Mouse (Mus musculus) hindbrain, embryonic 14.5 days (tissue): ENCODE results near the gene Cstb. TPM values are rescaled to one million over a fixed set of nuclear protein-coding genes. Genes with fewer than 3 reads are reported as not detected.

Source experiments
- ATAC-seq: fragments of 200-750 bp; cut with Nextera tagmentation; 2 replicates; pipeline ENCODE4 v1.8.0; 2017; ENCODE audit warnings: moderate number of reproducible peaks, mild to moderate bottlenecking, moderate TSS enrichment, moderate library complexity; ENCODE audit not compliant: low FRiP score
- DNase-seq: peaks from one replicate; pipeline ENCODE4 v3.0.0-alpha.2; 2015; ENCODE audit warnings: low spot score
- H3K27ac ChIP-seq: fragments of 300-500 bp; sonication (generic); 2 replicates; pipeline ENCODE4 v1.5.1; 2014; ENCODE audit warnings: mild to moderate bottlenecking, moderate library complexity
- H3K27me3 ChIP-seq: fragments of 300-500 bp; sonication (generic); 2 replicates; pipeline ENCODE4 v1.6.1; 2014; ENCODE audit warnings: mild to moderate bottlenecking, low read length, mixed read lengths; ENCODE audit not compliant: control insufficient read depth, insufficient read depth
- H3K36me3 ChIP-seq: fragments of 300-500 bp; sonication (generic); replicated peaks from 2 replicates; pipeline ENCODE4 v1.6.1; 2014; ENCODE audit not compliant: control insufficient read depth, insufficient read depth
- H3K4me1 ChIP-seq: fragments of 300-500 bp; sonication (generic); replicated peaks from 2 replicates; pipeline ENCODE4 v1.6.1; 2014; ENCODE audit warnings: antibody characterized with exemption, low read length, mixed read lengths; ENCODE audit not compliant: control insufficient read depth, insufficient read depth
- H3K4me2 ChIP-seq: fragments of 300-500 bp; sonication (generic); replicated peaks from 2 replicates; pipeline ENCODE4 v1.6.1; 2014; ENCODE audit warnings: mild to moderate bottlenecking, moderate library complexity
- H3K4me3 ChIP-seq: fragments of 300-500 bp; sonication (generic); replicated peaks from 2 replicates; pipeline ENCODE4 v1.5.1; 2014; ENCODE audit warnings: mild to moderate bottlenecking, low read length
- H3K9ac ChIP-seq: fragments of 300-500 bp; sonication (generic); 2 replicates; pipeline ENCODE4 v1.6.1; 2014
- H3K9me3 ChIP-seq: fragments of 300-500 bp; sonication (generic); 2 replicates; pipeline ENCODE4 v1.6.1; 2016; ENCODE audit warnings: low read length; ENCODE audit not compliant: control insufficient read depth
- WGBS: fragments of 180-500 bp; shearing (Covaris S2); extraction: QIAGEN DNeasy Blood & Tissue Kit; methylation state at CpG from one replicate; pipeline ENCODE4 v1.1.7; 2014; 5-methylcytosine and 5-hydroxymethylcytosine counted together
- polyA plus RNA-seq: library from polyadenylated mRNA; unstranded; fragments of >200 nt; fragmentation: Nextera tagmentation; extraction: Ambion mirVana; gene quantifications from 2 replicates; pipeline ENCODE4 v1.2.1, GENCODE M21; 2014

Cstb gene
- polyA plus RNA-seq, 1 experiment from 2014 or later, result 119 TPM

DNA sequence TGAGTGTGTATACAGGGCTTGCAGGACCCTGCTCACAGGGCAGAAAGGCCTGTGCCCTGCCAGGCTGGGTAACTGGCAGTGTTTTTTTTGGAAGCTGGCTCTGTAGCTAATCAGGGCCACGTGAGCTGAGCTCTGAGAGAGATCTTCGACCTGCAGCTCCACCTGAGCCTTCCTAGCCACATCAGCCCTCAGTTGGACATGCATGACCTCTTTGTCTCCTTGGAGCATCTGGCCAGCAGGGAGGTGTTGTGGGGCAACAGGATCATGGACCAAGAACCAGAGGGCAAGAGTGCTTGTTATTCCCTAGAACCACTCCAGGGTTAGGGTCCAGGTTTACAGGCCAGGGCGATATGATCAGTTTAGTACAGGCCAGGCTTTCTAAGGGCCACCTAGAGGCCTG lies 21.9 kb downstream of the Cstb start:
- Histone ChIP-seq H3K4me1 (peaks cover 2% of the 10 kb centered on the region; the same call in 1 of the 2 replicates), H3K9ac (no peak overlapping the region), H3K4me3 (no peak overlapping the region), H3K4me2 (no peak overlapping the region), H3K27me3 (no peaks in the 10 kb centered on the region), H3K9me3 (no peaks in the 10 kb centered on the region), H3K36me3 (peaks cover 67% of the 10 kb centered on the region), H3K27ac (no peak overlapping the region)
- DNase-seq (no peak), ATAC-seq (no peak)
- 88% methylated on average over 3 of the region's 3 CpGs for WGBS

- Histone ChIP-seq H3K27me3 (no peaks in the 10 kb centered on the region), H3K4me1 (peaks cover 4% of the 10 kb centered on the region; the same call in 1 of the 2 replicates), H3K9me3 (no peaks in the 10 kb centered on the region), H3K9ac (no peak overlapping the region), H3K4me3 (no peak overlapping the region), H3K27ac (no peak overlapping the region), H3K36me3 (peaks cover 43% of the 10 kb centered on the region), H3K4me2 (no peak overlapping the region)
- 91% methylated on average over 5 of the region's 5 CpGs for WGBS
- no peak for ATAC-seq
- DNase-seq, result no peak
Observed at GRCm38 (mm10) chr10:78450761-78451160, 25.3 kb downstream of the Cstb start.

DNA sequence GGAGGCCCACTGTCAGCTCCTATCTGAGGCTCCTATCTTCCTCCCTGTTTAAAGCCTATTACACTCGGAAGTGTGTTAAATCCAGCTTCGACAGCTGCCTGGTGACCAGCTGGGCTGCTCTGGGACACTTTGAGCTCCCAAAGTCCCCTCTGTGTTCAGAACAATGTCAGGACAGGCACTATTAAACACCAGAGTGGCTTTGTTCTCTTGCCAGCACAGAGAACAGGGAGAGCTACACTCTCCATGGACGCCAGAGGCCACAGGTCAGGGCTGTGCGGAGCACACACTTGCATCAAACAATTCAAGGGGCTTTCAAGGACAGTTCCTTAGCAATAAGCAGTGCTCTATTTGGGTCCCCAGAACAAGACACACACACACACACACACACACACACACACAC lies 27.2 kb downstream of the Cstb start:
- no peak overlapping the region for H3K9ac ChIP-seq
- ATAC-seq (no peak), DNase-seq (no peak)
- H3K4me1 ChIP-seq, result peaks cover 12% of the 10 kb centered on the region; the same call in 1 of the 2 replicates
- no peak overlapping the region; the same call in 1 of the 2 replicates for H3K27ac ChIP-seq
- 13% methylated on average over 4 of the region's 4 CpGs for WGBS
- no peak overlapping the region for H3K4me2 ChIP-seq
- H3K27me3 ChIP-seq, result no peaks in the 10 kb centered on the region
- no peak overlapping the region for H3K4me3 ChIP-seq
- H3K9me3 ChIP-seq, result no peaks in the 10 kb centered on the region
- H3K36me3 ChIP-seq, result peaks cover 26% of the 10 kb centered on the region

GRCm38 (mm10) chr10:78456696-78457095 lies 31.2 kb downstream of the Cstb start:
- no peak for ATAC-seq
- no peak for DNase-seq
- WGBS, result 62% methylated on average over 13 of the region's 13 CpGs
- Histone ChIP-seq H3K4me1 (peaks cover 12% of the 10 kb centered on the region; the same call in 1 of the 2 replicates), H3K27ac (peak overlapping the region; percentile 62), H3K4me2 (no peak overlapping the region), H3K4me3 (no peak overlapping the region), H3K9me3 (no peaks in the 10 kb centered on the region), H3K36me3 (no peaks in the 10 kb centered on the region), H3K27me3 (no peaks in the 10 kb centered on the region), H3K9ac (no peak overlapping the region)

GRCm38 (mm10) chr10:78457495-78458347 lies 32.3 kb downstream of the Cstb start:
- 0 out of 2 replicates have a peak, but pooled peaks cover 8% of the 10 kb centered on the region for H3K4me1 ChIP-seq
- ATAC-seq (no peak), DNase-seq (no peak)
- no peak overlapping the region for H3K9ac ChIP-seq
- no peaks in the 10 kb centered on the region for H3K9me3 ChIP-seq
- H3K4me3 ChIP-seq, result no peak overlapping the region
- H3K4me2 ChIP-seq, result no peak overlapping the region
- WGBS, result 35% methylated on average over 10 of the region's 10 CpGs
- H3K27me3 ChIP-seq, result no peaks in the 10 kb centered on the region
- H3K36me3 ChIP-seq, result no peaks in the 10 kb centered on the region
- no peak overlapping the region for H3K27ac ChIP-seq

- Histone ChIP-seq H3K4me3 (no peak overlapping the region), H3K27ac (no peak overlapping the region), H3K4me2 (no peak overlapping the region), H3K27me3 (no peaks in the 10 kb centered on the region), H3K9ac (no peak overlapping the region), H3K4me1 (peaks cover 9% of the 10 kb centered on the region; the same call in 1 of the 2 replicates), H3K9me3 (no peaks in the 10 kb centered on the region), H3K36me3 (no peaks in the 10 kb centered on the region)
- ATAC-seq (peak; percentile 21; the same call in 1 of the 2 replicates), DNase-seq (no peak)
- 64% methylated on average over 5 of the region's 5 CpGs for WGBS
Observed at GRCm38 (mm10) chr10:78458348-78459111, 33.1 kb downstream of the Cstb start.

DNA sequence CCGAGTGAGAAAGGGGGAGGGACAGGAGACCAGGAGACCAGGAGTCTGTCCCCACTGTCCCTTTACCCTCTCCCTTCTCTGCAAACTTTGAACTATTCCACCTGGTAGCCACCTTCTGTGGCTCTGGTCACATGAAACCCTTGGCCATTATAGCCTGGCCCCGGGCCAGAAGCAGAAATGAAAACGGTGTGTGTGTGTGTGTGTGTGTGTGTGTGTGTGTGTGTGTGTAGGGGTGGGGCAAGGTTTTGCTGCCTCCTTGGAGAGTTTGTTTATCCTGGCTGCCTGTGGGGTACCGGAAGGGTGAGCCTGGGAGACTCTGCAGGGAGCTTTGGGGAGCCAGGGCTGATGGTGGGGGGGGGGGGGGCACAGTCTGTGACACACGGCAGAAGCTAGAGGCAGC lies 35.0 kb downstream of the Cstb start:
- Histone ChIP-seq H3K36me3 (no peaks in the 10 kb centered on the region), H3K4me1 (peaks cover 18% of the 10 kb centered on the region; the same call in 1 of the 2 replicates), H3K27me3 (no peaks in the 10 kb centered on the region), H3K9ac (no peak overlapping the region), H3K4me3 (no peak overlapping the region), H3K27ac (no peak overlapping the region), H3K9me3 (no peaks in the 10 kb centered on the region), H3K4me2 (no peak overlapping the region)
- no peak for DNase-seq
- WGBS, result 63% methylated on average over 4 of the region's 5 CpGs
- ATAC-seq, result no peak

GRCm38 (mm10) chr10:78461767-78462166 lies 36.3 kb downstream of the Cstb start:
- peaks cover 13% of the 10 kb centered on the region; the same call in 1 of the 2 replicates for H3K4me1 ChIP-seq
- H3K27me3 ChIP-seq, result no peaks in the 10 kb centered on the region
- H3K4me2 ChIP-seq, result no peak overlapping the region
- DNase-seq, result no peak
- 83% methylated on average over 4 of the region's 4 CpGs for WGBS
- no peaks in the 10 kb centered on the region for H3K9me3 ChIP-seq
- no peak for ATAC-seq
- no peak overlapping the region for H3K4me3 ChIP-seq
- no peaks in the 10 kb centered on the region for H3K36me3 ChIP-seq
- H3K27ac ChIP-seq, result no peak overlapping the region
- no peak overlapping the region for H3K9ac ChIP-seq
